Mouse (Mus musculus) intestine, embryonic 14.5 days (tissue): ENCODE data around the gene H2afy2. TPM values are rescaled to one million over a fixed set of nuclear protein-coding genes. Genes with fewer than 3 reads are reported as not detected.

Experiments used
- ATAC-seq: fragments of 200-750 bp; cut with Nextera tagmentation; replicated peaks from 2 replicates; pipeline ENCODE4 v1.8.0; 2017; ENCODE audit warnings: low read depth, moderate number of reproducible peaks, moderate TSS enrichment, moderate library complexity; ENCODE audit not compliant: low FRiP score, low TSS enrichment
- DNase-seq: peaks from one replicate; pipeline ENCODE4 v3.0.0-alpha.2; 2018; ENCODE audit warnings: low spot score
- H3K27ac ChIP-seq: fragments of 300-500 bp; sonication (generic); 2 replicates; pipeline ENCODE4 v1.5.1; 2014; ENCODE audit warnings: low read depth, mild to moderate bottlenecking, control low read depth
- H3K27me3 ChIP-seq: fragments of 300-500 bp; sonication (generic); replicated peaks from 2 replicates; pipeline ENCODE4 v1.6.1; 2014; ENCODE audit warnings: low read length, control low read depth; ENCODE audit not compliant: control insufficient read depth, insufficient read depth
- H3K36me3 ChIP-seq: fragments of 300-500 bp; sonication (generic); 2 replicates; pipeline ENCODE4 v1.6.1; 2014; ENCODE audit warnings: low read length, control low read depth; ENCODE audit not compliant: control insufficient read depth, insufficient read depth
- H3K4me1 ChIP-seq: fragments of 300-500 bp; sonication (generic); replicated peaks from 2 replicates; pipeline ENCODE4 v1.6.1; 2014; ENCODE audit warnings: low read length, control low read depth, mixed read lengths; ENCODE audit not compliant: control insufficient read depth, insufficient read depth
- H3K4me2 ChIP-seq: fragments of 300-500 bp; sonication (generic); 2 replicates; pipeline ENCODE4 v1.6.1; 2014; ENCODE audit warnings: low read length
- H3K4me3 ChIP-seq: fragments of 300-500 bp; sonication (generic); 2 replicates; pipeline ENCODE4 v1.5.1; 2014; ENCODE audit warnings: low read depth, low read length, control low read depth, mixed read lengths
- H3K9ac ChIP-seq: fragments of 300-500 bp; sonication (generic); 2 replicates; pipeline ENCODE4 v1.6.1; 2014; ENCODE audit warnings: mild to moderate bottlenecking, low read length
- H3K9me3 ChIP-seq: fragments of 300-500 bp; sonication (generic); 2 replicates; pipeline ENCODE4 v1.6.1; 2016; ENCODE audit warnings: low read length, control low read depth; ENCODE audit not compliant: control insufficient read depth
- WGBS: fragments of 180-500 bp; shearing (Covaris S2); extraction: QIAGEN DNeasy Blood & Tissue Kit; methylation state at CpG from one replicate; pipeline ENCODE4 v1.1.7; 2014; 5-methylcytosine and 5-hydroxymethylcytosine counted together
- polyA plus RNA-seq: library from polyadenylated mRNA; unstranded; fragments of >200 nt; fragmentation: Nextera tagmentation; extraction: Ambion mirVana; gene quantifications from 2 replicates; pipeline ENCODE4 v1.2.1, GENCODE M21; 2014

Gene H2afy2
- polyA plus RNA-seq: 104 and 120 TPM in 2 replicates

DNA sequence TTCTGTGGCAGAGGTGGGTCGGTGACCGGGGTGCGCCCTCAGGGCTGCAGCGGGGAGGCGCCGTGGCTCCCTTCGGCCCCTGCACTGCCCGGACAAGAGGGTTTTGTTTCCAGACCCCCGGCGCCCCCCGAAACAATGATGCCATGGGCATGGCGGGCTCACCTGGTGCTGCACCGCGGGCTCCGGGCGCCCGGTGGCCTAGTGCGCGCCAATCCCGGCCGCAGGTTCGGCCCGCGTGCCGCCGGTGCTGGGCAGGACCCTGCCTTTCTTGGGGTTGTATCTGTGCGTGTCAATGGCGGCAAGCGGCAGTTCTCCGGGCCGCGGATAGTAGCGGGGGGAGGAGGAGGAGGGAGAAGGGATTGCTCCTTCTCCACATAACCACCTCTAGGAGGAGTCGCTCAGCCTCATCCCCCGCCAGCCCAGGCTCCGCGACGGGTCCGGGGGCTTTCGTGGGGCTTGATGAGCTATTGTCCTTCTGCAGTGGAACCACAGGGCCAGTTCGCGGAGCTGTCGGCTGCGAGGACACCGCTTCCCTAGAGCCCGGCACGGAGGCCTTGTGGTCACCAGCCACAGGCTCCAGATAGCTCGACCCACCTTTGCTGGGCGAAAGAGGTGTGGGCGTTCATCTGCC, at the start of gene H2afy2:
Gene H2afy2, minus strand, starts transcription at position 527 of the 631 bp plus-strand sequence.
- Histone ChIP-seq H3K9ac (peak within 1 kb of the TSS; percentile 82), H3K36me3 (no peaks in the 10 kb centered on the region), H3K4me1 (peaks cover 19% of the 10 kb centered on the region), H3K27me3 (no peaks in the 10 kb centered on the region), H3K4me2 (peak within 1 kb of the TSS; percentile 70), H3K27ac (peak within 1 kb of the TSS; percentile 91), H3K4me3 (peak within 1 kb of the TSS; percentile 66), H3K9me3 (no peaks in the 10 kb centered on the region)
- peak; percentile 87 for ATAC-seq
- peak; percentile 90 for DNase-seq
- under 1% methylated on average over 50 of the region's 50 CpGs for WGBS

DNA sequence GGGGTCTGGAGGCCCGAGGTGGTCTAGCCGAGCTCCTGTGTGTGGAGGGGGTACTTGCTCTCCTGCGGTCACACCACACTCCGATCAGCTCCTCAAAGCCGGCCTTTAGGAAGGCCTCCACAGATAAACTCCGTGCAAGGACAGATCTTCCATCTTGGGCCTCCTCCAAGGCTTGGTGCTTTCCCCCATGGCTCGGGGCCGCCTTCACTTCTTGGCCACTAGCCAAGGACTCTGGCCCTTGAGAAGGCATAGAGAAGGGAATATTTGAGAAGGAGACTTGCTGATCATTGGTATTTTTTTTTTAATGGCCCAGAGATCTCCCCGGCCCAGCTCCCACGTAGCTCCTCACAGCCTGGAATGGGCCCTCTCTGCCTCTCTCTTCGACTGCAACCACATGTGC, 48.8 kb upstream of the H2afy2 start:
- Histone ChIP-seq H3K27ac (no peak overlapping the region), H3K4me2 (no peak overlapping the region), H3K9ac (no peak overlapping the region), H3K9me3 (no peaks in the 10 kb centered on the region), H3K27me3 (no peaks in the 10 kb centered on the region), H3K4me1 (peaks cover under 1% of the 10 kb centered on the region; the same call in 1 of the 2 replicates), H3K36me3 (no peaks in the 10 kb centered on the region), H3K4me3 (no peak overlapping the region)
- no peak for ATAC-seq
- WGBS: 76% methylated on average over 11 of the region's 11 CpGs
- no peak for DNase-seq

DNA sequence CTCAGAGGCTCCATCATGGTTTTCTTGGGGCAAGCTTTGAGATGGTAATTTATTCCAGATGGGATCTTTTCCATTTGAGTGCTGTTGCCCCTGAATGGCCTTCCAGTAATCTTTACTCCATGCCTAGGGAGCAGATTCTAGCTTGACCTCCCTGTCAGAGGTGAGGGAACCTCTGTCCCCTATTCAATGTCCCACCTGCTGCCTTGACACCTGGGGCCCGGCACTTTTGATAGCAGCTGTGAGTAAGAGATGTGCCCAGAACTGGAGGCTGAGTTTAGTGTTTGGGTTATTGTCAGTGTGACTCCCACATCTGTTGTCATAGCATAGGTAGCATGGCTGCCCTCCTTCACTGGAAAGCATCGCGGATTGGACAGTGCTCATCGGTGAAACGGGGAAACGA, 47.8 kb upstream of the H2afy2 start:
- Histone ChIP-seq H3K4me3 (no peak overlapping the region), H3K4me1 (peaks cover 10% of the 10 kb centered on the region), H3K27ac (no peak overlapping the region), H3K27me3 (no peaks in the 10 kb centered on the region), H3K36me3 (no peaks in the 10 kb centered on the region), H3K4me2 (no peak overlapping the region), H3K9ac (no peak overlapping the region), H3K9me3 (no peaks in the 10 kb centered on the region)
- 88% methylated on average over 6 of the region's 6 CpGs for WGBS
- ATAC-seq (no peak), DNase-seq (no peak)

DNA sequence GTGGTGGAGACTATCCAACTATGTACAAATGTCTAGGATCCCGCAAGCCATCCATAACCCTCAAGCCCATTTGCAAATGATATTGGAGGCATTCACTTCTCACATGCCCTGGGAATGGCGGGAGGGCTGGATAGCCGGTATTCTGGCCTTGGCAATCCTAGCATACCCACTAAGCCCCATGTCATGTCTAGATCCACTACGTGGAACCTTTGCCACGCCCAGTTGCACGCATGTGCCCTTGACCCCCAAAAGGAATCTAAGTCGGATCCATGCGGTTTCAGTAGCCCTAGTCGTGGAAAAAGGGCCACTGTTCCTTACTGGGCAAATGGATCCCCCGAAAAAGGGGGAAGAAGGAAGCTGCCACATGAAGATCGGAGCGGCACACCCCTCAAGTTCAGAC, 47.3 kb upstream of the H2afy2 start:
- Histone ChIP-seq H3K4me2 (no peak overlapping the region), H3K27ac (no peak overlapping the region), H3K27me3 (no peaks in the 10 kb centered on the region), H3K9ac (no peak overlapping the region), H3K4me1 (peaks cover 15% of the 10 kb centered on the region), H3K9me3 (no peaks in the 10 kb centered on the region), H3K36me3 (no peaks in the 10 kb centered on the region), H3K4me3 (no peak overlapping the region)
- ATAC-seq: no peak
- 76% methylated on average over 12 of the region's 12 CpGs for WGBS
- DNase-seq: no peak

DNA sequence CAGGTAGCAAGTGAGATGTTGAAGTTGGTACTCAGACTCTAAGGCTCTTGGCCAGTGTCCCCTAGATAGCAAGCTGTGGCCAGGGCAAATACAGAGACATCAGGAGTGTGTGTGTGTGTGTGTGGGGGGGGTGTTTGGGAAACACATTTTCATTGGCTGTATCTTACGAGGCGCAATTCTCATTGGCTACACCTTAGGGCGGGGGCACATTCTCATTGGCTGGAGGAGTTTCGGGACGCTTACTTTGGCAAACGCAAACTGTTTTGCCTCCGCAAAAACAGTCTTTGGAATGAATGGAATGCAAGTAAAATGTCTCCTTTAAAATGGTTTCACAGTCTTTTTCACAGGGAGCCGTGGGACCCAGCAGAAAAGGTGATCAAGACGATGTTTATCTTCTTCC, 46.9 kb upstream of the H2afy2 start:
- Histone ChIP-seq H3K9ac (no peak overlapping the region), H3K27ac (no peak overlapping the region), H3K4me1 (peaks cover 15% of the 10 kb centered on the region), H3K4me3 (no peak overlapping the region), H3K9me3 (no peaks in the 10 kb centered on the region), H3K36me3 (no peaks in the 10 kb centered on the region), H3K27me3 (no peaks in the 10 kb centered on the region), H3K4me2 (no peak overlapping the region)
- DNase-seq (no peak), ATAC-seq (no peak)
- WGBS: 37% methylated on average over 9 of the region's 9 CpGs

DNA sequence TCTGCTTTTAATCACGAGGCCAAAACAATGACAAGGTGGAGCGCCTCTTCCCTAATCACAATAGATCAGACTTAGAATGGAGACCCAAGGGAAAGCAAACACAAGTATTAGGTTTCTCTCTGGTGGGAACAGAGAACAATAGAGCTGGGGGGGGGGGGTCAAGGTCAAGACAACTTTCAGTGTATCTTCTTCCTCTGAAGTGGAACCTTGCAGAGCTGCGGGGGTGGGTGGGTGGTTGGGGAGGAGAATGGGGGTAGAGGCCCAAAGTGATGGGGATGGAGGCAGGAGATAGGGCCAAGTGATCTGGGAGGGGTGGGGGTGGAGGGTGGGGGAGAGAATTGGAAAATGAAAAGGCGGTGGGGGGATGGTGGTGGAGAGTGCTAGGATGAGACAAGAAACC, 45.1 kb upstream of the H2afy2 start:
- Histone ChIP-seq H3K4me2 (no peak overlapping the region), H3K27ac (no peak overlapping the region), H3K27me3 (no peaks in the 10 kb centered on the region), H3K4me1 (peaks cover 15% of the 10 kb centered on the region), H3K9ac (no peak overlapping the region), H3K9me3 (no peaks in the 10 kb centered on the region), H3K36me3 (no peaks in the 10 kb centered on the region), H3K4me3 (no peak overlapping the region)
- ATAC-seq (no peak), DNase-seq (no peak)
- 69% methylated on average over 4 of the region's 4 CpGs for WGBS

DNA sequence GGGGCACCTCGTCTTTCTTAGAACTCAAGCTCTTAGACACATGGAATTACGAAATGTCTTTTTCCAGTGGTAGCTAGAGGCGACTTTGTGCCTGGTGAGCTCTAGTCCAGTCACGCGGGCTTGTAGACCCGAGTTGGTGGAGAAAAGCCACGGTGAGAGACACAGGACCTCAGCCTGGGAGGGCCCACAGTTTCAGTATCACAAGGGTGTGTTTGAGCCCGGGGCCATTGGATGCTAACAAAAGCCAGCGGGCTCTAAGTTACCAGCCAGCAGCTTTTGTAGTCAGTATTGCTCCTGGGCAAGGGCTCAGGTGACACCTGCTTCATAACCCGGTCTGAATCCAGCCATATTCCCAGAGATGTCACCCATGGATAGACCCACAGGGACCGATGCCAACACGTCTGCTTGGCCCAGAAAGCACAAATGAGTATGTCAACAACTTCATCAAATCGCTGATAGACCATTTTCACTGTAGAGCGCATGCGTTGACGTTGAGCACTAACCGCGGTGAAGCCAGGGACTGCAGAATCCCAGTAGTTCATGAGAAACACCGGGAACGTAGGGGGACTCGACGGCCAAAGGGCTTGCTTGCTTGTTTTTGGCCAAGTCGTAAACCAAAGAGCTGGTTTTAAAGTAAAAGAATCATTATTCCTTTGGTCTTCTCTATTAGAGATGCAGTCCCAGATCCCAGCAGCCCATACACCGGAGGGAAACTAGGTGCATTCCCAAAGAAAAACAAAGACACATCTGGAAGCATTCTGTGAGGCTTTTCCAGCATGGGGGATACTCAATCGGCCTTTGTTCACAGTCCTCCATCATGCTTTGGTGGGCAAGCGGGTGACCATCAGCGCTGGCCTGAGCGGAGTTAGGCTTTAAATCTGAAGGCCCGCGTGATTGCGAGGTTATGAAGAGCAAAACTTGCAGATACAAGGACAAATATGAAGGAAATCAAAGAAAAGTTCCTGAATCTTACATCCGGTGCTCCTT, 44.3 kb upstream of the H2afy2 start:
- WGBS: 89% methylated on average over 32 of the region's 32 CpGs
- no peak for ATAC-seq
- H3K36me3 ChIP-seq: no peaks in the 10 kb centered on the region
- no peaks in the 10 kb centered on the region for H3K9me3 ChIP-seq
- H3K27me3 ChIP-seq: no peaks in the 10 kb centered on the region
- no peak overlapping the region for H3K27ac ChIP-seq
- H3K4me2 ChIP-seq: no peak overlapping the region
- H3K4me1 ChIP-seq: peaks cover 18% of the 10 kb centered on the region
- no peak overlapping the region for H3K9ac ChIP-seq
- H3K4me3 ChIP-seq: no peak overlapping the region
- no peak for DNase-seq

DNA sequence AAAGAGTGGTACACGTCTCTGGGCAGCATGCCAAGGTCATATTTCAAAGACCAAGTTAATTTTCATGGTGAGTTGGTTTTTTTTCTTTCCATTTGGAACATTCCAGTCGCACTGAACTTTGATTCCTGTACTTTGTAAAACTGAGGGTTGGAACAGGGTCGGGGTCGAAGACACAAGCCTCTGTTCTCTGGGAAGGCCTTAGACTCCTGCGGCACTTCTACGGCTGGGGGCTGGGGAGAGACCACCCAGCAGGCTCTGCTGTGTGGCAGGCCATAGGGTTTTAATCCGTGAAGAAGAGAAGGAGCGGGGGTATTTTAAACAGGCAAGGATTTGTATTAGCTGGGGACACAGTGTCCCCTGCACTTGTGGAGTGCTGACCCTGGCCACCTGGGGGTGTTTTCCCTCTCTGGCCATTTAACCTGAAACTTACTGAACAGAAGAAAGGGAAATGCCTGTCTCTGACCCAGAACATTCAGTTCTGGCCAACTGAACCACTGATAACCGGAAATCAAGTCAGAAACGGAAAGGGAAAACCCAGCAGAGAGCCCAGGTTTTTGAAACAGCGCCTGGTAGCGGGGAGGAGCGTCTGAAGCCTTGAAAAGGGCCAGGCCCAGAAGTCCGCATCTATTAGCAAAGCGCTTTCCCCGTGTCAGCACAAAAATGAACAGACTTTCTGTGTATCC, 42.9 kb upstream of the H2afy2 start:
- H3K4me2 ChIP-seq: no peak overlapping the region
- 28% methylated on average over 16 of the region's 16 CpGs for WGBS
- H3K27ac ChIP-seq: peak overlapping the region; percentile 60; the same call in 1 of the 2 replicates
- no peak overlapping the region for H3K9ac ChIP-seq
- no peak overlapping the region for H3K4me3 ChIP-seq
- H3K4me1 ChIP-seq: peaks cover 21% of the 10 kb centered on the region
- no peak for DNase-seq
- no peaks in the 10 kb centered on the region for H3K36me3 ChIP-seq
- no peaks in the 10 kb centered on the region for H3K9me3 ChIP-seq
- ATAC-seq: no peak
- no peaks in the 10 kb centered on the region for H3K27me3 ChIP-seq
